Mouse (Mus musculus): ENCODE measurements around the gene Dmap1. TPM values are rescaled to one million over a fixed set of nuclear protein-coding genes. Genes with fewer than 3 reads are reported as not detected.

Dmap1 gene
- total RNA-seq, 1 experiment = 53.6 TPM

DNA sequence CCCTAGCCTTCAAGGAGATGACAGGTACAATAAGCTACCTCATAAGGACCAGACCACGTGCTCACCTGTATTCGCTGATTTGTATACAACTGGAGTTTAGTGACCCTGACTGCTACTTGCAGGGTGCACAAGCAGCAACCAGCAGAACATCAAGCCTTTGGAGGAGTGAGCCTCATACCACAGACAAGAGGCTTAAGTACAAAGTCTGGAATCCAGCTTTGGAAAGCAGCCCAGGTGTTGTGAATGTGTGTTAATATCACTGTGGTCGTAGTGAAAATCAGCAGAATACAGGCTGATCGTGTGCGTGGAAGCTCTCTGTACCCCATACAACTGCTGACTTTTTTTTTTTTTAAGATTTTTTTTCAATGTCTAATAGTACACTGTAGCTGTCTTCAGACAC is 22.1 kb downstream of the Dmap1 start:
- TF ChIP-seq ZC3H11A (IDR thresholded peaks at IDR 0.05; ENCODE audit: borderline replicate concordance, low read depth, low read length) (no peak), MAFK (IDR thresholded peaks at IDR 0.05; ENCODE audit: insufficient read depth, low read depth, low read length) (no peak), HCFC1 (IDR thresholded peaks at IDR 0.05; ENCODE audit: borderline replicate concordance, insufficient read depth, low read length) (no peak), ZNF384 (IDR thresholded peaks at IDR 0.05; ENCODE audit: low read depth, low read length) (no peak), CHD2 (IDR thresholded peaks at IDR 0.05; ENCODE audit: low read depth, low read length) (no peak)
- H3K9me3 ChIP-seq (ENCODE audit: control insufficient read depth, insufficient read depth, low read depth, low read length) = no peaks in the 10 kb centered on the region
- DNase-seq (ENCODE audit: low read depth, low spot score) = no peak
- peaks cover 0 to 6% of the 10 kb centered on the region in 2 experiments; a peak in 1 of 4 replicates for H3K4me1 ChIP-seq (ENCODE audit: control insufficient read depth in 2 of 2, insufficient read depth in 2 of 2, low read length in 2 of 2, poor library complexity in 1 of 2)
- peaks cover 6% of the 10 kb centered on the region; the same call in 1 of the 2 replicates for H3K36me3 ChIP-seq (ENCODE audit: control insufficient read depth, insufficient read depth, low read length, poor library complexity, severe bottlenecking)
- H3K27ac ChIP-seq (ENCODE audit: insufficient read depth, low read depth, low read length, poor library complexity, severe bottlenecking) = no peak overlapping the region
- in situ Hi-C loops (cut with MboI; ENCODE audit: low sequenced_read_pairs in 2 of 2, unreplicated experiment in 2 of 2) = no loop called here
- no peak overlapping the region for H3K4me3 ChIP-seq (ENCODE audit: insufficient read depth in 1 of 2, low read depth in 1 of 2, low read length in 2 of 2, poor library complexity in 1 of 2, severe bottlenecking in 1 of 2)
- no peak overlapping the region for H3K9ac ChIP-seq (ENCODE audit: insufficient read depth, low read depth, low read length, poor library complexity, severe bottlenecking)

DNA sequence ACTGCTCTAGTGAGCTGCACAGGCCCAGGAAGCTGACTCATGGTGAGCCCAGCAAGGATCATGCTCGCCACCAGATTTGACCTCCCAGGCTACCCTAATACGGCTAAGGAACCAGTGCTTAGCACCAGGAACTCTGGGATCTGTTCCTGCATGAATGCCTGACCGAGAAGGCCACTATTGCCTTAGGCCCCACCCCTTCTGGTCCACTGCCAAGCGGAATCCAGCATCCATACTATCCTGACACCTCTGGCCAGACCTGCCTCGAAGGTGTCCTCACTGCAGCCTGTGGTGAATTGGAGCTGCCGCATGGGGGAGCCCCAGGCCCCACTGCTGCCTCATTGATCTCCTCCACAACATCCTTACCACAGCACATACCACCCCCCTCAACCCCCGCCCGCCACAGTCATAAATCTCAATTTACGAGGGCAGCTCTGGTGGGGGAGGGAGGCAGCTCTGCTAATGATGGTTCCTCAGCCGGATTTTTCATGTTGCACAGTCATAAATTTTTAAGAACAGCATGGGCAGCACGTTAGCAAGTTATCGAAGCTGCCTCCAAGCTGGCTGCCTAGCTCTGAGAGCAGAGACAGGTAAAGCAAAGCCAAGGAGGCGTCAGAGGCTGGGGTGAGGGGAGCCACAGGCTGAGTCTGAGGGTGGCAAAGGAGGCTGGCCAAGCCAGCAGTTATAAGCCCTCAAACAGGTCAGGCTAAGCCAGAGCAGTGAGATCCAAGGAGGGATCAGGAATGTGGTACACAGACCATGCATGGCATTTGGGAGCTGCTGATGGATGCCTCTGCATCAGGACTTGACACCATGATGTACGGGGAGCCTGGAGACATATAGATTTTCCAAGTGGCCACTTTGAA is 23.3 kb downstream of the Dmap1 start:
- peaks cover 0 to 12% of the 10 kb centered on the region in 2 experiments; a peak in 1 of 4 replicates for H3K4me1 ChIP-seq (ENCODE audit: control insufficient read depth in 2 of 2, insufficient read depth in 2 of 2, low read length in 2 of 2, poor library complexity in 1 of 2)
- H3K36me3 ChIP-seq (ENCODE audit: control insufficient read depth, insufficient read depth, low read length, poor library complexity, severe bottlenecking) = peaks cover 6% of the 10 kb centered on the region; the same call in 1 of the 2 replicates
- no peak overlapping the region; the same call in 1 of the 2 replicates for H3K9ac ChIP-seq (ENCODE audit: insufficient read depth, low read depth, low read length, poor library complexity, severe bottlenecking)
- H3K4me3 ChIP-seq (ENCODE audit: insufficient read depth in 1 of 2, low read depth in 1 of 2, low read length in 2 of 2, poor library complexity in 1 of 2, severe bottlenecking in 1 of 2) = no peak overlapping the region
- H3K27ac ChIP-seq (ENCODE audit: insufficient read depth, low read depth, low read length, poor library complexity, severe bottlenecking) = no peak overlapping the region
- in situ Hi-C loops (cut with MboI; ENCODE audit: low sequenced_read_pairs in 2 of 2, unreplicated experiment in 2 of 2) = no loop called here
- peak; percentile 33 for DNase-seq (ENCODE audit: low read depth, low spot score)
- no peak for TF ChIP-seq ZC3H11A (IDR thresholded peaks at IDR 0.05; ENCODE audit: borderline replicate concordance, low read depth, low read length)
- 0 out of 2 replicates have a peak, but pooled peaks have one; percentile 13 for TF ChIP-seq MAFK (IDR thresholded peaks at IDR 0.05; ENCODE audit: insufficient read depth, low read depth, low read length)
- no peaks in the 10 kb centered on the region for H3K9me3 ChIP-seq (ENCODE audit: control insufficient read depth, insufficient read depth, low read depth, low read length)

DNA sequence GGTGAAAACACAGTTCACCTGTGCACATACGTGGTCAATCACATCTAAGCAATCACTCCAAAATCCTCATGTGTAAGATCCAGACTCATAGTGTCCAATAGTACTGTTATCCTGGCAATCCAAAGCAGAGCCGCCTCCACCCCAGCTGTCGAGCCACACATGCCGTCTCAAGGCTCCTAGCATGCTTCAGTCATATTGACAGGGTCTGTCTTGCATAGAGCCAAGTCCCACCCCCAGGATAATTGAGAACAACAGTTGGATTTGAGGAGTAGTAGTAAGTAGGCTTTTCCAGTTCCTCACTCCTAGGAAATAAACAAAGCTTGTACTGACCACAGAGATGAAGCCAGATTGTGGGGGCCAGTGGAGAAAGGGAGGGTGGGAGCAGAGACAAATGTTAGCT is 24.4 kb downstream of the Dmap1 start:
- in situ Hi-C loops (cut with MboI; ENCODE audit: low sequenced_read_pairs in 2 of 2, unreplicated experiment in 2 of 2) = no loop called here
- no peak for DNase-seq (ENCODE audit: low read depth, low spot score)
- peaks cover 6% of the 10 kb centered on the region; the same call in 1 of the 2 replicates for H3K36me3 ChIP-seq (ENCODE audit: control insufficient read depth, insufficient read depth, low read length, poor library complexity, severe bottlenecking)
- no peak overlapping the region for H3K4me3 ChIP-seq (ENCODE audit: insufficient read depth in 1 of 2, low read depth in 1 of 2, low read length in 2 of 2, poor library complexity in 1 of 2, severe bottlenecking in 1 of 2)
- no peak for TF ChIP-seq CHD2 (IDR thresholded peaks at IDR 0.05; ENCODE audit: low read depth, low read length)
- no peak for TF ChIP-seq ZNF384 (IDR thresholded peaks at IDR 0.05; ENCODE audit: low read depth, low read length)
- TF ChIP-seq ZC3H11A (IDR thresholded peaks at IDR 0.05; ENCODE audit: borderline replicate concordance, low read depth, low read length) = no peak
- no peak for TF ChIP-seq MAFK (IDR thresholded peaks at IDR 0.05; ENCODE audit: insufficient read depth, low read depth, low read length)
- TF ChIP-seq HCFC1 (IDR thresholded peaks at IDR 0.05; ENCODE audit: borderline replicate concordance, insufficient read depth, low read length) = no peak
- no peaks in the 10 kb centered on the region for H3K9me3 ChIP-seq (ENCODE audit: control insufficient read depth, insufficient read depth, low read depth, low read length)
- H3K27ac ChIP-seq (ENCODE audit: insufficient read depth, low read depth, low read length, poor library complexity, severe bottlenecking) = no peak overlapping the region
- H3K4me1 ChIP-seq (ENCODE audit: control insufficient read depth in 2 of 2, insufficient read depth in 2 of 2, low read length in 2 of 2, poor library complexity in 1 of 2) = peaks cover 0 to 12% of the 10 kb centered on the region in 2 experiments; a peak in 1 of 4 replicates
- H3K9ac ChIP-seq (ENCODE audit: insufficient read depth, low read depth, low read length, poor library complexity, severe bottlenecking) = no peak overlapping the region

DNA sequence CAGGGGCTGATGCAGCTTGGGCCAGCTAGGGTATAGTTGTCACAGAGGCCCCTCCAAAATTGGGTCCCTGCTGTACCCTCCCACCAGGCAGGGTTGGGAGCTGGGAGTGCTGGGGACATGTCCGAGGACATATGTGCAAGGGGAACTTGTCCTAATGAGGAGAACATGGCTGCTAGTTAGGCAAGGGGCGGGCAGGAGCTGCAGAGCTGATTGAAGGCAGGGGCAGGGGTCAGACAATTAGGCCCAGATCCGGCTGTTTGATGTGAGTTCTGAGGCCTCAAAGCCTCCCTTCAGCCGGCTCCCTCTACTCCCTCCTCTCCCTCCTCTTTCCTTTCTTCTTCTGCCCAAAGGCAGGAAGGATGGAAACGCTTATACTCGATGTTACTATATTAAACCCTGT is 25.1 kb downstream of the Dmap1 start:
- H3K4me1 ChIP-seq (ENCODE audit: control insufficient read depth in 2 of 2, insufficient read depth in 2 of 2, low read length in 2 of 2, poor library complexity in 1 of 2) = peaks cover 0 to 12% of the 10 kb centered on the region in 2 experiments; a peak in 1 of 4 replicates
- no peak overlapping the region for H3K27ac ChIP-seq (ENCODE audit: insufficient read depth, low read depth, low read length, poor library complexity, severe bottlenecking)
- peaks cover 8% of the 10 kb centered on the region; the same call in 1 of the 2 replicates for H3K36me3 ChIP-seq (ENCODE audit: control insufficient read depth, insufficient read depth, low read length, poor library complexity, severe bottlenecking)
- H3K4me3 ChIP-seq (ENCODE audit: insufficient read depth in 1 of 2, low read depth in 1 of 2, low read length in 2 of 2, poor library complexity in 1 of 2, severe bottlenecking in 1 of 2) = no peak overlapping the region
- no peaks in the 10 kb centered on the region for H3K9me3 ChIP-seq (ENCODE audit: control insufficient read depth, insufficient read depth, low read depth, low read length)
- H3K9ac ChIP-seq (ENCODE audit: insufficient read depth, low read depth, low read length, poor library complexity, severe bottlenecking) = no peak overlapping the region
- TF ChIP-seq ZC3H11A (IDR thresholded peaks at IDR 0.05; ENCODE audit: borderline replicate concordance, low read depth, low read length) (no peak), ZNF384 (IDR thresholded peaks at IDR 0.05; ENCODE audit: low read depth, low read length) (no peak), MAFK (IDR thresholded peaks at IDR 0.05; ENCODE audit: insufficient read depth, low read depth, low read length) (no peak), CHD2 (IDR thresholded peaks at IDR 0.05; ENCODE audit: low read depth, low read length) (no peak), HCFC1 (IDR thresholded peaks at IDR 0.05; ENCODE audit: borderline replicate concordance, insufficient read depth, low read length) (no peak)
- in situ Hi-C loops (cut with MboI; ENCODE audit: low sequenced_read_pairs in 2 of 2, unreplicated experiment in 2 of 2) = no loop called here
- DNase-seq (ENCODE audit: low read depth, low spot score) = no peak

Data from ES-E14 (cell line).